Mouse (Mus musculus) erythroblast, embryonic 14.5 days (primary cell): ENCODE measurements at regions not wholly inside any gene's neighbourhood (a gene's known extent, or its start where the extent isn't known, plus 50 kb on each side); places are given as distances from the start of the nearest gene placed in this dataset.

Experiments
- H3K27me3 ChIP-seq: 2 replicates; pipeline ENCODE4 v1.6.1; 2012; ENCODE audit warnings: inconsistent platforms; ENCODE audit not compliant: control insufficient read depth
- H3K36me3 ChIP-seq: 2 replicates; pipeline ENCODE4 v1.6.1; 2012; ENCODE audit warnings: mild to moderate bottlenecking, inconsistent platforms; ENCODE audit not compliant: control insufficient read depth
- H3K4me1 ChIP-seq: 2 replicates; pipeline ENCODE4 v1.6.1; 2012; ENCODE audit warnings: inconsistent platforms; ENCODE audit not compliant: control insufficient read depth
- H3K4me3 ChIP-seq: replicated peaks from 2 replicates; pipeline ENCODE3; 2012; ENCODE audit warnings: moderate library complexity, mild to moderate bottlenecking, inconsistent platforms
- H3K9me3 ChIP-seq: 2 replicates; pipeline ENCODE4 v1.6.1; 2012; ENCODE audit warnings: low read length, inconsistent platforms, mixed read lengths; ENCODE audit not compliant: control insufficient read depth
- GATA1 ChIP-seq: IDR thresholded peaks from 2 replicates; pipeline ENCODE4 v1.6.1; 2012; ENCODE audit warnings: low read length, inconsistent platforms, mixed read lengths
- TAL1 ChIP-seq: IDR thresholded peaks from 3 replicates; pipeline ENCODE4 v1.6.1; 2012; ENCODE audit warnings: low read length, inconsistent platforms, mixed read lengths

GRCm38 (mm10) chr10:41003197-41003596 is 68.9 kb downstream of the Gpr6 start:
- Histone ChIP-seq H3K4me3 (no peak overlapping the region), H3K36me3 (peaks cover 3% of the 10 kb centered on the region), H3K27me3 (peaks cover 5% of the 10 kb centered on the region; the same call in 1 of the 2 replicates), H3K4me1 (peaks cover 39% of the 10 kb centered on the region), H3K9me3 (peaks cover 3% of the 10 kb centered on the region; the same call in 1 of the 2 replicates)
- TF ChIP-seq TAL1, result no peak

DNA sequence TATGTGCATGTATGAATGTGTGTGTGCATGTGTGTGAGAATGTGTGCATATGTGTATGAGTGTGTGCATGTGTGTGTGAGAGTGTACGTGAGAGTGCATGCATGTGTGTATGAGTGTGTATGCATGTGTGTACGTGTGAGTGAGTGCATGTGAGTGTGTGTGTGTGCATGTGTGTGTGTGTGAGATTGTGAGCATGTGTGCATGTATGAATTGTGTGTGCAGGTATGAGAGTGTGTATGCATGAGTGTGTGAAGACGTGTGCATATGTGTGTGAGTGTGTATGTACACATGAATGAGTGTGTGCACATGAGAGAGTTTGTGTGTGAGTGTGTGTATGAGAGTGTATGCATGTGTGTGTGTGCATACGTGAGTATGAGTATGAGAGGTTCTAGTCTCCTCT is 71.1 kb downstream of the Gpr6 start:
- Histone ChIP-seq H3K4me1 (peaks cover 16% of the 10 kb centered on the region), H3K9me3 (peaks cover 3% of the 10 kb centered on the region; the same call in 1 of the 2 replicates), H3K27me3 (peaks cover 5% of the 10 kb centered on the region; the same call in 1 of the 2 replicates), H3K4me3 (no peak overlapping the region), H3K36me3 (peaks cover 3% of the 10 kb centered on the region)
- TF ChIP-seq TAL1 (no peak; the same call in 2 of the 3 replicates), GATA1 (no peak)

DNA sequence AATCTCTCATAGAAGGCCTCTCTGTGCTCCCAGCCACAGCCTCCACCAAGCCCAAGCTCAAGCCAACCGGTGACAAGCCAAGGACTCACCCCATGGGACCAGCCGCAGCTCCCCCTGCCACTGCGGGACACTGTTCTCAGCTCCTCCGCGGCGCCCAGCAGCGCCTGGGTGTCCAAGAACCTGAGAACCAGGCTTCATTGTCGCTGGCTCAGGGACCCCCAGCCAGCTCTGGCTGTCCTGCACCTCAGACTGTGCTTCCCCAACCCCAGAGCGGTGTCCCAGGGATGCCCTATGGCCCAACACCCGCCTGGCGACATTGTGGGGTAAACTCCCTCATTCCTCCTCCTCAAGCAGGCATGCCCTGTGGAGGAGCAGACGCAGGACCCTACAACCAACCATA is 72.6 kb downstream of the Gpr6 start:
- peaks cover 3% of the 10 kb centered on the region; the same call in 1 of the 2 replicates for H3K9me3 ChIP-seq
- H3K4me3 ChIP-seq, result no peak overlapping the region
- peaks cover 2% of the 10 kb centered on the region for H3K4me1 ChIP-seq
- H3K27me3 ChIP-seq, result peaks cover 5% of the 10 kb centered on the region; the same call in 1 of the 2 replicates
- no peak for TF ChIP-seq TAL1
- no peak for TF ChIP-seq GATA1
- H3K36me3 ChIP-seq, result no peaks in the 10 kb centered on the region

- Histone ChIP-seq H3K4me1 (no peaks in the 10 kb centered on the region), H3K27me3 (peaks cover 5% of the 10 kb centered on the region; the same call in 1 of the 2 replicates), H3K4me3 (no peak overlapping the region), H3K36me3 (no peaks in the 10 kb centered on the region), H3K9me3 (peaks cover 3% of the 10 kb centered on the region; the same call in 1 of the 2 replicates)
- no peak for TF ChIP-seq GATA1
- TF ChIP-seq TAL1, result no peak
Observed at GRCm38 (mm10) chr10:40998799-40999198, 73.3 kb downstream of the Gpr6 start.

GRCm38 (mm10) chr10:40998330-40998729 is 73.8 kb downstream of the Gpr6 start:
- Histone ChIP-seq H3K4me1 (no peaks in the 10 kb centered on the region), H3K36me3 (no peaks in the 10 kb centered on the region), H3K4me3 (no peak overlapping the region), H3K27me3 (peaks cover 5% of the 10 kb centered on the region; the same call in 1 of the 2 replicates), H3K9me3 (peaks cover 3% of the 10 kb centered on the region; the same call in 1 of the 2 replicates)
- TF ChIP-seq TAL1, result no peak
- no peak for TF ChIP-seq GATA1

DNA sequence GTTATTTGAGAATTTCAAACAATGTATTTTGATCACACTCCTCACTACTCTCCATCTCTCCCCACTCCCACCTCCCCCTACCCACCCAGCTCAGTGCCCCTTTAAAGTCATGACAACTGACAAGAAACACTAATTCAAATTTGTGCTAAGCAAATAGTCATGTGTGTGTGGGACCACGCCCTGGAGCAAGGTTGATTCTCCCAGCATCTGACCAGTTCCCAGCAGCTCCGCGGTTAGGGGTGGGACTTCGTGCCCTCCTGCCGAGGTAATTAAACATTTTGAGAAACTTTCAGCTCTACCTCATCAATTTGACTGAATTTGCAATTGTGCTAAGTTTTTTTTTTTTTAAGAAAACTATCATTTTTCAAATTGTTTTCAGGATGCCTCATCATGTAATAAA is 74.5 kb downstream of the Gpr6 start:
- H3K4me1 ChIP-seq, result no peaks in the 10 kb centered on the region
- H3K36me3 ChIP-seq, result no peaks in the 10 kb centered on the region
- peaks cover 5% of the 10 kb centered on the region; the same call in 1 of the 2 replicates for H3K27me3 ChIP-seq
- no peak overlapping the region for H3K4me3 ChIP-seq
- no peak for TF ChIP-seq TAL1
- no peak for TF ChIP-seq GATA1
- H3K9me3 ChIP-seq, result peaks cover 3% of the 10 kb centered on the region; the same call in 1 of the 2 replicates
